Mouse (Mus musculus) lung, adult 2 months (tissue): ENCODE measurements around the gene Dnaic2.

Source experiments
- CTCF ChIP-seq: fragments of 200-500 bp; IDR thresholded peaks from 2 replicates; pipeline ENCODE4 v1.5.1; 2011; ENCODE audit warnings: mild to moderate bottlenecking, low read length, control low read depth; ENCODE audit not compliant: insufficient read depth
- POLR2A ChIP-seq: fragments of 200-500 bp; IDR thresholded peaks from 2 replicates; pipeline ENCODE4 v1.6.1; 2011; ENCODE audit warnings: low read depth, mild to moderate bottlenecking, control low read depth, low read length, borderline replicate concordance; ENCODE audit errors: extremely low read depth

GRCm38 (mm10) chr11:114714526-114714925 lies 12.7 kb upstream of the Dnaic2 start:
- no peak for TF ChIP-seq CTCF
- no peak for TF ChIP-seq POLR2A
